Mouse (Mus musculus): Measurements from ENCODE around the gene Adamts15.

The Adamts15 gene

DNA sequence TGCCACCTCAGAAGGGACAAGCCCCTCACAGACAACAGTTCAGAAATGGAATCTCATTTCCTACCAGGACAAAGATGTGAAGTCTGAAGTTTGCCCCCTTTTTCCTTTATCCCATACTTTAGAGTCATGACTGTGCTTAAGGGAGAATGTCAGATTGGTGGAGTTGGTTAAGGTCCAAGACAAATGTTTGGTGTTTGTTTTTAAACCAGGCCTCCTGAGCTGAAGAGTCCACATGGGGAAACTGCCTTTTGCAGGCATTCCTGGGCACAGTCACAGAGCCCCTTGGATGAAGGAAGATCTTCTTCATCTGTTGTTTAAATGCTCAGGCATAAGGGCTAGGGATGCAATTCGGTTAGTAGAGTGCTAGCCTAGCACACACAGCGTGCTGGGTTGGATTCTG, 66.4 kb downstream of the Adamts15 start:
- no peak for DNase-seq

DNA sequence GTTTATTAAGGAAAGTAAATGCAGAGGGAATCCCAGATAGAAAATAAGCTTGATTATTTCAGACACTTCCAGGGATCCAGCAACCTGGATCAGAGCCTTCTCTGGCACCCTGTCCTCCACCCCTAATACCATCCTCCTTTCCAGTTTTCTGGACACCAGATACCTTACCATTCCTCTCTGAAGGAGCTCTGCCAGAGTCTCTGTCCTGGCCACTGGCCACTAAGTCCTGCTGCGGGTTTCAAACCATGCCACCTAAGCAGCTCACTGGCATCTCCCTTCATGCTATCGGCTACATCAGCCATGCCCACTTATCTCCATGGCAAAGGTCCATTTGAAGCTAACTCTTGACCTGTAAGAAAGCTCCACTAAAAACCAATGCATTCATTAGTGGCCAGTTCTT, 70.4 kb downstream of the Adamts15 start:
- DNase-seq: no peak

DNA sequence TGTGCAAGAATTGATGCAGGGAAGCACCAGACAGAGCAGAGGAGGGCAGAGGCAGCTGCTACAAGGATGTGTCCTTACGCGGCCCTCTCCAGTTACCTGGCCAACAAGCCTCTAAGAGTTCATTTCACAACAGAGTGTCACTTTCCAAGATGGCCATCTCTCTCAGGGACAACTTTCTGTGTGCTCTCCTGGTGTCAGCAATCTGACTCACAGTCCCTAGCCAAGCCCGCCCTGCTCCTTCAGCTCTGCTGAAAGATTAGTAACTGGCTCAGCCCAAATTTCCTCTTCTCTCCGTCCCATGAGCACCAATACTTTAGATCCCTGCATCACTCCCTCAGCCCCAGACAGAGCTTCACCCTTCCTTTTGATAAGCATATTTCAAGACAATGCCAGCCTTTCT, 72.3 kb downstream of the Adamts15 start:
- no peak for DNase-seq

DNA sequence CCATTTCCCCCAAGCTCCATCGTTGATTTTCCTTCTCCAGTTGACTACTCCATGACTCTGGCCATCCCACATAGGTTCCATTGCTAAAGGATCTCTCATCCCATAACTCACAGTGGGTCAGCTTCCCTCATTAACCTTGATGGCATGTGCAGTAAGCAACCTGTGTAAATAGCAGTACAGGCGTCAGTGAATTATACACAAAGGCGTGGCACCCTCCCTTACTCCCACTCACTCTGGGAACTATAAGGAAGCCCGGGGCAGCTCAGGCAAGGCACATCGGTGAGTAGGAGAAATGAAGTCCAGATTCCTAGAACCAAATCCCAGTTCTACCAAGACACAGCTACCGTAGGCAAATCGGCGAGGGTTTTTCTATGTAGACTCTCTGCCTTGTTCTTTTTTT, 72.8 kb downstream of the Adamts15 start:
- no peak for DNase-seq

Data from embryo, embryonic 11 days (tissue).